Mouse (Mus musculus): Measurements from ENCODE around the gene Clca3a2.
"Not testable (repeated sequence)": the region's sequence is repeated elsewhere in the genome, so short reads cannot be mapped to it uniquely, and the experiment has no call there.

Clca3a2 gene

GRCm38 (mm10) chr3:144819219-144819618 is at the start of gene Clca3a2:
Gene Clca3a2 (minus strand): TSS chr3:144819494.
- not testable (repeated sequence) for DNase-seq (ENCODE audit: low read depth)

GRCm38 (mm10) chr3:144849584-144849983 is 30.3 kb upstream of the Clca3a2 start:
- DNase-seq (ENCODE audit: low read depth), result no peak

GRCm38 (mm10) chr3:144849014-144849556 is 29.8 kb upstream of the Clca3a2 start, which contains the start of gene Clca3b:
Gene Clca3b (minus strand): TSS chr3:144849357.
- not testable (repeated sequence) for DNase-seq (ENCODE audit: low read depth)

GRCm38 (mm10) chr3:144827257-144827656 is 8.0 kb upstream of the Clca3a2 start:
- DNase-seq (ENCODE audit: low read depth), result no peak

- DNase-seq (ENCODE audit: low read depth), result peak; percentile 53
Measured at GRCm38 (mm10) chr3:144825151-144825550, 5.9 kb upstream of the Clca3a2 start.

- DNase-seq (ENCODE audit: low read depth), result no peak
Measured at GRCm38 (mm10) chr3:144823331-144823730, 4.0 kb upstream of the Clca3a2 start.

- DNase-seq (ENCODE audit: low read depth), result no peak
Measured at GRCm38 (mm10) chr3:144820632-144821031, 1.3 kb upstream of the Clca3a2 start.

GRCm38 (mm10) chr3:144813336-144813735 is 6.0 kb downstream of the Clca3a2 start:
- not testable (repeated sequence) for DNase-seq (ENCODE audit: low read depth)

GRCm38 (mm10) chr3:144811821-144812220 is 7.5 kb downstream of the Clca3a2 start:
- no peak for DNase-seq (ENCODE audit: low read depth)

- DNase-seq (ENCODE audit: low read depth), result not testable (repeated sequence)
Measured at GRCm38 (mm10) chr3:144808153-144808925, 11.0 kb downstream of the Clca3a2 start.

- not testable (repeated sequence) for DNase-seq (ENCODE audit: low read depth)
Measured at GRCm38 (mm10) chr3:144806626-144807025, 12.7 kb downstream of the Clca3a2 start.

- no peak for DNase-seq (ENCODE audit: low read depth)
Measured at GRCm38 (mm10) chr3:144801861-144802260, 17.4 kb downstream of the Clca3a2 start.

GRCm38 (mm10) chr3:144785181-144786148 is 33.8 kb downstream of the Clca3a2 start:
- no peak for DNase-seq (ENCODE audit: low read depth)

- DNase-seq (ENCODE audit: low read depth), result peak; percentile 42
Measured at GRCm38 (mm10) chr3:144765161-144765560, 54.1 kb downstream of the Clca3a2 start.

GRCm38 (mm10) chr3:144761454-144761853 is 57.8 kb downstream of the Clca3a2 start:
- no peak for DNase-seq (ENCODE audit: low read depth)

- no peak for DNase-seq (ENCODE audit: low read depth)
Measured at GRCm38 (mm10) chr3:144760592-144761309, 58.5 kb downstream of the Clca3a2 start, which contains the start of gene Clca3a1. Gene Clca3a1 (minus strand): TSS chr3:144760977.

- no peak for DNase-seq (ENCODE audit: low read depth)
Measured at GRCm38 (mm10) chr3:144759719-144760118, 59.6 kb downstream of the Clca3a2 start.

- not testable (repeated sequence) for DNase-seq (ENCODE audit: low read depth)
Measured at GRCm38 (mm10) chr3:144756103-144756502, 63.2 kb downstream of the Clca3a2 start.

GRCm38 (mm10) chr3:144753120-144753519 is 66.2 kb downstream of the Clca3a2 start:
- no peak for DNase-seq (ENCODE audit: low read depth)

GRCm38 (mm10) chr3:144749062-144749963 is 70.0 kb downstream of the Clca3a2 start:
- DNase-seq (ENCODE audit: low read depth), result not testable (repeated sequence)

All from fibroblast of lung, adult 2 months (primary cell).